Mouse (Mus musculus): ENCODE results near the gene Dnajc1.

DNA sequence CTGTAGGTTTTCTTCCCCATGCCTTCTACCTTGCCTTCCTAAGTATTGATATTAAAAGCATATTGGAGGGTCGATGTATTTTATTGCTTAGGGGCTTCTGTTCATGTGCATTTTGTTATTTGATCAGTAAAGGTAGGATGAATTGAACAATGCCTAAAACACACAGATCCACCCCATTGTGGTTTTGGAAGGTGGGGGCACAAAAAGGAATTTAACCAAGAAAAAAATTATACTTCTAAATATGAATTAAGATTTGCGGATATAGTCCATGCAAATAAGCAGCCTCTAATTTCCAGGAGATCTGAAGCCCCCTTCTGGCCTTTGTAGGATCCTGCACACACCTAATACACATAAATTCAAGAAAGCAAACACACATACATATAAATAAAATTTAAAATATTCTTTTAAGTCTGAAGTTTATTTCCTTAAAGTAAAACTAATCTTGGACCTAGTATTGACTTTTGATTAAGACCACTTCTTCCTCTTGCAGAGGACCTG lies 441 bp upstream of the Dnajc1 start:
- TF ChIP-seq FLI1 (IDR thresholded peaks at IDR 0.05; ENCODE audit: low read length) (no peak), GATA1 (IDR thresholded peaks at IDR 0.05; ENCODE audit: borderline replicate concordance, low read length) (no peak)

All from megakaryocyte, embryonic 14.5 days (primary cell).